Mouse (Mus musculus) midbrain, embryonic 15.5 days (tissue): ENCODE measurements around the gene Gm49393. TPM values are rescaled to one million over a fixed set of nuclear protein-coding genes. Genes with fewer than 3 reads are reported as not detected.
"Not testable (repeated sequence)": the region's sequence is repeated elsewhere in the genome, so short reads cannot be mapped to it uniquely, and the experiment has no call there.

Experiments used
- ATAC-seq: fragments of 200-750 bp; cut with Nextera tagmentation; replicated peaks from 2 replicates; pipeline ENCODE4 v1.8.0; 2017; ENCODE audit warnings: moderate TSS enrichment
- H3K27ac ChIP-seq: fragments of 300-500 bp; sonication (generic); 2 replicates; pipeline ENCODE4 v1.5.1; 2015; ENCODE audit warnings: mild to moderate bottlenecking, inconsistent platforms
- H3K27me3 ChIP-seq: fragments of 300-500 bp; sonication (generic); replicated peaks from 2 replicates; pipeline ENCODE4 v1.6.1; 2015; ENCODE audit warnings: inconsistent platforms
- H3K36me3 ChIP-seq: fragments of 300-500 bp; sonication (generic); replicated peaks from 2 replicates; pipeline ENCODE4 v1.6.1; 2015; ENCODE audit warnings: inconsistent platforms
- H3K4me1 ChIP-seq: fragments of 300-500 bp; sonication (generic); 2 replicates; pipeline ENCODE4 v1.6.1; 2015; ENCODE audit warnings: inconsistent platforms
- H3K4me2 ChIP-seq: fragments of 300-500 bp; sonication (generic); 2 replicates; pipeline ENCODE4 v1.6.1; 2015; ENCODE audit warnings: inconsistent platforms, mild to moderate bottlenecking, moderate library complexity
- H3K4me3 ChIP-seq: fragments of 300-500 bp; sonication (generic); 2 replicates; pipeline ENCODE4 v1.5.1; 2015; ENCODE audit warnings: mild to moderate bottlenecking, inconsistent platforms
- H3K9ac ChIP-seq: fragments of 300-500 bp; sonication (generic); 2 replicates; pipeline ENCODE4 v1.6.1; 2015; ENCODE audit warnings: mild to moderate bottlenecking, inconsistent platforms
- H3K9me3 ChIP-seq: fragments of 300-500 bp; sonication (generic); 2 replicates; pipeline ENCODE4 v1.6.1; 2016; ENCODE audit warnings: inconsistent platforms
- WGBS: fragments of 180-500 bp; shearing (Covaris S2); methylation state at CpG from one replicate; pipeline ENCODE4 v1.1.7; 2015; ENCODE audit warnings: mixed read lengths; 5-methylcytosine and 5-hydroxymethylcytosine counted together
- polyA plus RNA-seq: library from polyadenylated mRNA; unstranded; fragments of >200 nt; fragmentation: Nextera tagmentation; extraction: Ambion mirVana; gene quantifications from 2 replicates; pipeline ENCODE4 v1.2.1, GENCODE M21; 2015

Gene Gm49393
- polyA plus RNA-seq: not detected in 2 replicates

GRCm38 (mm10) chr13:60935490-60935889 is at the start of gene Gm49393:
Gene Gm49393, minus strand, starts transcription at chr13:60935590.
- WGBS: 68% methylated on average over 2 of the region's 2 CpGs
- H3K4me1 ChIP-seq, H3K27ac ChIP-seq, H3K9me3 ChIP-seq, H3K27me3 ChIP-seq, H3K36me3 ChIP-seq, H3K9ac ChIP-seq, H3K4me3 ChIP-seq, ATAC-seq, H3K4me2 ChIP-seq: not testable (repeated sequence)

GRCm38 (mm10) chr13:60972319-60972718 is 36.9 kb upstream of the Gm49393 start:
- H3K27ac ChIP-seq, H3K9ac ChIP-seq, H3K4me3 ChIP-seq, H3K4me1 ChIP-seq, H3K27me3 ChIP-seq, H3K9me3 ChIP-seq, ATAC-seq, H3K36me3 ChIP-seq, H3K4me2 ChIP-seq: not testable (repeated sequence)
- WGBS: 78% methylated on average over 4 of the region's 4 CpGs

- not testable (repeated sequence) for H3K9ac ChIP-seq, H3K36me3 ChIP-seq, H3K27me3 ChIP-seq, H3K4me3 ChIP-seq, H3K27ac ChIP-seq, H3K4me2 ChIP-seq, H3K4me1 ChIP-seq, H3K9me3 ChIP-seq, ATAC-seq
- 27% methylated on average over 5 of the region's 5 CpGs for WGBS
Measured at GRCm38 (mm10) chr13:60963985-60964384, 28.6 kb upstream of the Gm49393 start.

GRCm38 (mm10) chr13:60961706-60962105 is 26.3 kb upstream of the Gm49393 start:
- H3K4me1 ChIP-seq: no peaks in the 10 kb centered on the region
- H3K36me3 ChIP-seq: no peaks in the 10 kb centered on the region
- ATAC-seq: no peak
- no peak overlapping the region for H3K4me2 ChIP-seq
- no peak overlapping the region for H3K27ac ChIP-seq
- no peaks in the 10 kb centered on the region for H3K27me3 ChIP-seq
- H3K9me3 ChIP-seq: peaks cover 9% of the 10 kb centered on the region; the same call in 1 of the 2 replicates
- whole genome bisulfite sequencing: 69% methylated on average over 5 of the region's 5 CpGs
- no peak overlapping the region for H3K9ac ChIP-seq
- no peak overlapping the region for H3K4me3 ChIP-seq

GRCm38 (mm10) chr13:60941884-60942283 is 6.5 kb upstream of the Gm49393 start, which contains the start of gene Tpbpa:
Gene Tpbpa, minus strand, starts transcription at chr13:60941984.
- H3K4me1 ChIP-seq, H3K4me2 ChIP-seq, H3K9me3 ChIP-seq, H3K27ac ChIP-seq, H3K27me3 ChIP-seq, H3K9ac ChIP-seq, ATAC-seq, H3K4me3 ChIP-seq, H3K36me3 ChIP-seq: not testable (repeated sequence)
- WGBS: 75% methylated on average over 3 of the region's 3 CpGs

GRCm38 (mm10) chr13:60936500-60936901 is 1.1 kb upstream of the Gm49393 start, which contains the start of the genes Gm49391 and Ctla2a:
Gene Gm49391, minus strand, starts transcription at chr13:60936571.
Gene Ctla2a, minus strand, starts transcription at chr13:60936625.
- Histone ChIP-seq H3K27me3 (no peaks in the 10 kb centered on the region), H3K27ac (no peak within 1 kb of the TSS), H3K4me1 (no peaks in the 10 kb centered on the region), H3K4me2 (no peak within 1 kb of the TSS), H3K9ac (no peak within 1 kb of the TSS), H3K36me3 (no peaks in the 10 kb centered on the region), H3K4me3 (no peak within 1 kb of the TSS), H3K9me3 (no peaks in the 10 kb centered on the region)
- WGBS: 69% methylated on average over 5 of the region's 5 CpGs
- ATAC-seq: no peak

- WGBS: 87% methylated on average over 2 of the region's 2 CpGs
- not testable (repeated sequence) for H3K4me1 ChIP-seq, H3K36me3 ChIP-seq, H3K4me2 ChIP-seq, H3K9ac ChIP-seq, H3K9me3 ChIP-seq, H3K4me3 ChIP-seq, H3K27me3 ChIP-seq, ATAC-seq, H3K27ac ChIP-seq
Measured at GRCm38 (mm10) chr13:60904780-60905179, 30.6 kb downstream of the Gm49393 start, which contains the start of gene Tpbpb. Gene Tpbpb, minus strand, starts transcription at chr13:60904880.

GRCm38 (mm10) chr13:60897328-60897727 is 38.1 kb downstream of the Gm49393 start, which contains the start of gene Ctla2b:
Gene Ctla2b, minus strand, starts transcription at chr13:60897447.
- WGBS: 92% methylated on average over 3 of the region's 3 CpGs
- Histone ChIP-seq H3K4me3 (no peak within 1 kb of the TSS), H3K4me1 (no peaks in the 10 kb centered on the region), H3K9me3 (peaks cover 2% of the 10 kb centered on the region; the same call in 1 of the 2 replicates), H3K27me3 (no peaks in the 10 kb centered on the region), H3K9ac (no peak within 1 kb of the TSS), H3K4me2 (no peak within 1 kb of the TSS), H3K36me3 (no peaks in the 10 kb centered on the region), H3K27ac (no peak within 1 kb of the TSS)
- ATAC-seq: no peak

- 84% methylated on average over 8 of the region's 8 CpGs for WGBS
- H3K9ac ChIP-seq, ATAC-seq: not testable (repeated sequence)
Measured at GRCm38 (mm10) chr13:60896794-60897193, 38.6 kb downstream of the Gm49393 start, which contains the start of gene Gm49392. Gene Gm49392, minus strand, starts transcription at chr13:60896894.

GRCm38 (mm10) chr13:60895406-60896160 is 39.8 kb downstream of the Gm49393 start:
- ATAC-seq: no peak

More at GRCm38 (mm10) chr13:60896794-60897193, 38.6 kb downstream of the Gm49393 start, which contains the start of gene Gm49392:
- not testable (repeated sequence) for H3K4me3 ChIP-seq, H3K27me3 ChIP-seq, H3K4me2 ChIP-seq, H3K36me3 ChIP-seq, H3K9me3 ChIP-seq, H3K4me1 ChIP-seq, H3K27ac ChIP-seq

GRCm38 (mm10) chr13:60892301-60892700 is 43.1 kb downstream of the Gm49393 start:
- Histone ChIP-seq H3K27me3 (no peaks in the 10 kb centered on the region), H3K27ac (no peak overlapping the region), H3K9ac (no peak overlapping the region), H3K36me3 (no peaks in the 10 kb centered on the region), H3K4me3 (no peak overlapping the region), H3K9me3 (no peaks in the 10 kb centered on the region; the same call in 1 of the 2 replicates), H3K4me2 (no peak overlapping the region), H3K4me1 (no peaks in the 10 kb centered on the region)
- no peak for ATAC-seq
- 96% methylated on average over 1 of the region's 1 CpGs for WGBS

More at GRCm38 (mm10) chr13:60895406-60896160, 39.8 kb downstream of the Gm49393 start:
- no peaks in the 10 kb centered on the region for H3K27me3 ChIP-seq
- no peaks in the 10 kb centered on the region for H3K4me1 ChIP-seq
- H3K4me3 ChIP-seq: no peak overlapping the region
- no peaks in the 10 kb centered on the region for H3K36me3 ChIP-seq
- H3K4me2 ChIP-seq: no peak overlapping the region
- H3K9ac ChIP-seq: no peak overlapping the region
- no peak overlapping the region for H3K27ac ChIP-seq
- peaks cover 2% of the 10 kb centered on the region; the same call in 1 of the 2 replicates for H3K9me3 ChIP-seq

GRCm38 (mm10) chr13:60864281-60864680 is 71.1 kb downstream of the Gm49393 start, which contains the start of gene 4930486L24Rik:
Gene 4930486L24Rik, minus strand, starts transcription at chr13:60864475.
- H3K27ac ChIP-seq: no peak within 1 kb of the TSS
- ATAC-seq: no peak
- H3K4me3 ChIP-seq: no peak within 1 kb of the TSS
- no peaks in the 10 kb centered on the region for H3K27me3 ChIP-seq
- no peak within 1 kb of the TSS for H3K9ac ChIP-seq
- no peaks in the 10 kb centered on the region for H3K36me3 ChIP-seq
- no peaks in the 10 kb centered on the region for H3K9me3 ChIP-seq
- 69% methylated on average over 1 of the region's 1 CpGs for WGBS
- H3K4me2 ChIP-seq: no peak within 1 kb of the TSS
- H3K4me1 ChIP-seq: no peaks in the 10 kb centered on the region
